Mouse (Mus musculus) myocyte (in vitro differentiated cells): ENCODE measurements around the gene Arhgap33. TPM values are rescaled to one million over a fixed set of nuclear protein-coding genes. Genes with fewer than 3 reads are reported as not detected.

Experiments used
- H3K27me3 ChIP-seq: one replicate; pipeline ENCODE4 v1.6.1; 2011; ENCODE audit not compliant: control insufficient read depth, insufficient read depth, insufficient read length
- H3K36me3 ChIP-seq: one replicate; pipeline ENCODE4 v1.6.1; 2011; ENCODE audit not compliant: control insufficient read depth, insufficient read depth
- H3K4me2 ChIP-seq: one replicate; pipeline ENCODE4 v1.6.1; 2011; ENCODE audit warnings: low read depth, control low read depth
- H3K4me3 ChIP-seq: one replicate; pipeline ENCODE4 v1.5.1; 2011; ENCODE audit warnings: mild to moderate bottlenecking, control low read depth, moderate library complexity
- H3K79me2 ChIP-seq: one replicate; pipeline ENCODE4 v1.6.1; 2011; ENCODE audit not compliant: control insufficient read depth, insufficient read depth
- H3ac ChIP-seq: one replicate; pipeline ENCODE4 v1.6.1; 2011; ENCODE audit not compliant: control insufficient read depth, insufficient read length
- CEBPB ChIP-seq: IDR thresholded peaks from 2 replicates; pipeline ENCODE4 v1.6.1; 2011; ENCODE audit warnings: mild to moderate bottlenecking, moderate library complexity; ENCODE audit not compliant: poor library complexity, insufficient read depth, severe bottlenecking
- E2F4 ChIP-seq: IDR thresholded peaks from one replicate; pipeline ENCODE4 v1.6.1; 2011; ENCODE audit warnings: mild to moderate bottlenecking, control low read depth, moderate library complexity; ENCODE audit not compliant: insufficient read depth
- MAX ChIP-seq: IDR thresholded peaks from one replicate; pipeline ENCODE4 v1.6.1; 2011; ENCODE audit warnings: low read depth, mild to moderate bottlenecking, control low read depth
- MYOD1 ChIP-seq, 3 experiments: IDR thresholded peaks; one replicate each; pipeline ENCODE4 v1.6.1; 2011; ENCODE audit warnings: control low read depth in 2 of 3, low read depth in 2 of 3, mild to moderate bottlenecking in 2 of 3, moderate library complexity in 1 of 3; ENCODE audit not compliant: insufficient read length in 2 of 3, control insufficient read depth in 1 of 3
- MYOG ChIP-seq, 3 experiments: IDR thresholded peaks; one replicate each; pipeline ENCODE4 v1.6.1; 2011; ENCODE audit warnings: control low read depth in 2 of 3, low read depth in 2 of 3, mild to moderate bottlenecking in 2 of 3; ENCODE audit not compliant: insufficient read length in 2 of 3, control insufficient read depth in 1 of 3, insufficient read depth in 1 of 3
- POLR2A ChIP-seq: IDR thresholded peaks from one replicate; pipeline ENCODE4 v1.6.1; 2011; ENCODE audit warnings: low read depth, mild to moderate bottlenecking, control low read depth, moderate library complexity; ENCODE audit not compliant: insufficient read length
- POLR2AphosphoS2 ChIP-seq: IDR thresholded peaks from one replicate; pipeline ENCODE4 v1.6.1; 2011; ENCODE audit warnings: low read depth, control low read depth; ENCODE audit not compliant: insufficient read length
- REST ChIP-seq: IDR thresholded peaks from one replicate; pipeline ENCODE4 v1.6.1; 2011; ENCODE audit warnings: mild to moderate bottlenecking, control low read depth, moderate library complexity; ENCODE audit not compliant: insufficient read depth, insufficient read length
- SRF ChIP-seq: IDR thresholded peaks from one replicate; pipeline ENCODE4 v1.6.1; 2011; ENCODE audit warnings: low read depth; ENCODE audit not compliant: control insufficient read depth, insufficient read length
- TCF12 ChIP-seq: IDR thresholded peaks from one replicate; pipeline ENCODE4 v1.6.1; 2011; ENCODE audit warnings: mild to moderate bottlenecking, control low read depth; ENCODE audit not compliant: poor library complexity, insufficient read depth, severe bottlenecking
- TCF3 ChIP-seq: IDR thresholded peaks from one replicate; pipeline ENCODE4 v1.6.1; 2011; ENCODE audit warnings: low read depth, control low read depth; ENCODE audit not compliant: insufficient read length
- USF1 ChIP-seq: IDR thresholded peaks from one replicate; pipeline ENCODE4 v1.6.1; 2011; ENCODE audit warnings: low read depth, mild to moderate bottlenecking, control low read depth, moderate library complexity
- polyA plus RNA-seq: library from polyadenylated mRNA; unstranded; fragments of >200 nt; fragmentation: generic; extraction: Trizol; gene quantifications from one replicate; pipeline ENCODE4 v1.2.1, GENCODE M21; 2012; ENCODE audit warnings: missing spikeins

Gene Arhgap33
- polyA plus RNA-seq: 8.7 TPM

DNA sequence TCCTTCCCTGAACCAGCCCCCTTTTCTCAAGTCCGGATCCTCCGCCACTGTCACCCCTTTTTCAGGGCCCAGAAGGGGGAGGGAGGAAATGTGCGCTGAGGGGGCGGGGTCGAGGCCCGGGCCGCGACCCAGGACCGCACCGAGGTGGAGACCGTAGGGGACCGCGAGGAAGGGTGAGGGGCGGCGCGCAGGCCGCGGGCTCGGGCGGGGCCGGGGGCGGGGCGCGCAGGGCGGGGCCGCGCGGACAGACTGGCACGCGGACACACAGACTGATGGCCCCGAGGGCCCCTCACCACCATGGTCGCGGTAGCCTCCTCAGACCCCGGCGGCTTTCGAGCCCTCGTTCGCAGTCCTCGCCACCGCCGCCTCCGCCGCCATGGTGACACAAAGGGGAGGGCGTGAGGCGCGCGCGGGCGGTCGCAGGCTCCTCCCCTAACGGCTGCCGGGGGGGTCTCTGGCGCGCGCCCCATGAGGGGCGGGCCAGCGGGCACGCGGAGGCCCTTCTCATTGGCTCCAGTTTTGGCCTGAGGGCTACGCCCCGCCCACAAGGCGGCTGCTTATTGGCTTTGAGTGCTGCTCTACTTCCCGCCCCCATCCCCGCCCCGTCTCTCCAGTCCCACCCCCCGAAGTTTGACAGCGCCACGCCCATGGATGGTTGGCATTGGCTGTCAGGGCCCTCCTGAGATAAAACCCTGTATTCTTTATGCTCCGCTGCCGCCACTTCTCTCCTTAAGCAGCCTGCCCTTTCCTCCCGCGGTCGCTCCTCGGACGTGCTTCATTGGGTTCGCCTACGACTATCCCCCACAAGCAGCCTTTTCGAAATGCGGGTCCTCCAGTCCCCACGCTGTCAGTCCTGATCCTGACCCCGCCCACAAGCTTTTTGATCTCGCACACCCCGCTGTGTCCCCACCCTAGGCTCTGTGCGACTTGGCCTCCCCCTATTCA lies at the start of gene Arhgap33:
Gene Arhgap33, minus strand, starts transcription at position 428 of the 945 bp plus-strand sequence.
- H3K4me2 ChIP-seq: peak within 1 kb of the TSS; percentile 91
- peak within 1 kb of the TSS; percentile 58 for H3ac ChIP-seq
- H3K4me3 ChIP-seq: peak within 1 kb of the TSS; percentile 38
- no peaks in the 10 kb centered on the region for H3K27me3 ChIP-seq
- peaks cover 3% of the 10 kb centered on the region for H3K36me3 ChIP-seq
- TF ChIP-seq TCF3: no peak
- TF ChIP-seq POLR2A: peak; percentile 49
- peak; percentile 37 for TF ChIP-seq SRF
- TF ChIP-seq POLR2AphosphoS2: peak; percentile 38
- TF ChIP-seq REST: no peak
- no peak for TF ChIP-seq MYOD1 (IDR thresholded peaks at IDR 0.05; ENCODE audit: control insufficient read depth in 1 of 3, insufficient read length in 2 of 3, low read depth in 2 of 3)
- no peaks in the 10 kb centered on the region for H3K79me2 ChIP-seq

GRCm38 (mm10) chr7:30584339-30584738 lies 49.5 kb upstream of the Arhgap33 start:
- Histone ChIP-seq H3K36me3 (peaks cover 20% of the 10 kb centered on the region), H3ac (no peak overlapping the region), H3K4me2 (no peak overlapping the region), H3K79me2 (peaks cover 26% of the 10 kb centered on the region), H3K27me3 (no peaks in the 10 kb centered on the region), H3K4me3 (no peak overlapping the region)
- TF ChIP-seq TCF3 (no peak), USF1 (no peak), CEBPB (no peak), TCF12 (no peak), SRF (no peak), MAX (no peak), MYOG (IDR thresholded peaks at IDR 0.05; ENCODE audit: control insufficient read depth in 1 of 3, insufficient read depth in 1 of 3, insufficient read length in 2 of 3, low read depth in 2 of 3) (no peak), MYOD1 (IDR thresholded peaks at IDR 0.05; ENCODE audit: control insufficient read depth in 1 of 3, insufficient read length in 2 of 3, low read depth in 2 of 3) (no peak), E2F4 (no peak), POLR2AphosphoS2 (no peak)

DNA sequence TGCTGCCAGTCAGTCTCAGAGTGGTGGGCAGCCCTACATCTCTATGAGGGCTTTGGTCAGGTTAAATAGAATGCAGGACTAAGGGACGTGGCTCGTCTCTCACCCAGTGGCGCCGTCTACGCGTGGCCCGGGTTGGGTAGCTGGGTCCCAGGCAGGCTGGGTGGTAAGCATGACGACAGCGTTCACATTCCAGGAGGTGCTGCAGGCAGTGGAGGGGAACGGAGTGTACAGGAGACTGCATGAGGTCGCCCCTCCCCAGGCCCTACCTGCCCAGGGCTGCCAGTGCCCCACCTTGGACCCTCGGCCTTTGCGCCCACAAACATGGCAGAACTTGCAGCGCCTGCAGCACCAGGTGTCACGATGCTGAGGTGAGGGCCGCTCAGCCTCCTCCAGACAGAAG lies 46.7 kb upstream of the Arhgap33 start:
- H3K27me3 ChIP-seq: no peaks in the 10 kb centered on the region
- TF ChIP-seq SRF: no peak
- TF ChIP-seq REST: no peak
- TF ChIP-seq POLR2A: no peak
- no peak for TF ChIP-seq MYOG (IDR thresholded peaks at IDR 0.05; ENCODE audit: control insufficient read depth in 1 of 3, insufficient read depth in 1 of 3, insufficient read length in 2 of 3, low read depth in 2 of 3)
- TF ChIP-seq TCF3: no peak
- H3K4me2 ChIP-seq: no peak overlapping the region
- H3K36me3 ChIP-seq: peaks cover 41% of the 10 kb centered on the region
- H3K79me2 ChIP-seq: peaks cover 9% of the 10 kb centered on the region
- H3ac ChIP-seq: no peak overlapping the region
- H3K4me3 ChIP-seq: no peak overlapping the region

GRCm38 (mm10) chr7:30579950-30580349 lies 45.1 kb upstream of the Arhgap33 start:
- no peak overlapping the region for H3K4me2 ChIP-seq
- H3K79me2 ChIP-seq: no peaks in the 10 kb centered on the region
- no peak overlapping the region for H3ac ChIP-seq
- TF ChIP-seq MAX: no peak
- TF ChIP-seq TCF12: no peak
- no peak for TF ChIP-seq TCF3
- H3K4me3 ChIP-seq: no peak overlapping the region
- no peaks in the 10 kb centered on the region for H3K27me3 ChIP-seq
- H3K36me3 ChIP-seq: peaks cover 45% of the 10 kb centered on the region

- H3K36me3 ChIP-seq: peaks cover 32% of the 10 kb centered on the region
- no peak overlapping the region for H3K4me2 ChIP-seq
- no peaks in the 10 kb centered on the region for H3K27me3 ChIP-seq
- H3K4me3 ChIP-seq: no peak overlapping the region
- no peaks in the 10 kb centered on the region for H3K79me2 ChIP-seq
- TF ChIP-seq TCF12 (peak; percentile 30), POLR2A (no peak), SRF (no peak), TCF3 (peak; percentile 36), CEBPB (no peak), MAX (no peak), POLR2AphosphoS2 (no peak), REST (no peak), E2F4 (no peak), MYOG (IDR thresholded peaks at IDR 0.05; ENCODE audit: control insufficient read depth in 1 of 3, insufficient read depth in 1 of 3, insufficient read length in 2 of 3, low read depth in 2 of 3) (peak; percentile 14 to 93 (median 61)), MYOD1 (IDR thresholded peaks at IDR 0.05; ENCODE audit: control insufficient read depth in 1 of 3, insufficient read length in 2 of 3, low read depth in 2 of 3) (peak; percentile 68 to 93 (median 87)), USF1 (no peak)
- H3ac ChIP-seq: no peak overlapping the region
Measured at GRCm38 (mm10) chr7:30572969-30573368, 38.1 kb upstream of the Arhgap33 start.
